ENCODE assay signal across 22 mouse cellular contexts in genomic region chr11:69384979-69385378, GRCm38 (mm10). TPM values are rescaled to one million over a fixed set of nuclear protein-coding genes. Genes with fewer than 3 reads are reported as not detected.
DNase-seq lines count a peak whose midpoint lies in the region; ATAC-seq and TF ChIP-seq lines count a peak whose summit lies in the region.
"Had no signal": no experiment of that assay in that cellular context is flagged by ENCODE, and none has a peak within 500 bp of the region (broad histone marks: within the 10 kb centered on the region; RNA-seq: fewer than 3 reads in every experiment).

No protein-coding gene starts in this region.

- no peak for ATAC-seq in kidney, embryonic 16.5 days (ENCODE audit: low FRiP score, low TSS enrichment)
- ATAC-seq in intestine, embryonic 16.5 days, result peak; percentile 73
- peak; percentile 50; the same call in 1 of the 2 replicates for ATAC-seq in kidney, postnatal 0 days (replicated peaks; ENCODE audit: low FRiP score, low read depth)
- ATAC-seq: CD4-positive, CD25-positive, alpha-beta regulatory T cell, adult 4 months; forebrain, embryonic 16.5 days; hindbrain, postnatal 0 days; liver, embryonic 12.5 days had no signal

- TF ChIP-seq CTCF in kidney, postnatal 0 days (IDR thresholded peaks at IDR 0.05; ENCODE audit: low read depth), result no peak
- no peak for TF ChIP-seq CTCF in small intestine, adult 2 months (IDR thresholded peaks at IDR 0.05; ENCODE audit: extremely low read depth, insufficient read length, insufficient replicate concordance, low read depth, low read length)

- H3K4me3 ChIP-seq in kidney, embryonic 16.5 days (ENCODE audit: low read length), result no peak overlapping the region
- H3K4me3 ChIP-seq in intestine, embryonic 16.5 days (ENCODE audit: low read length), result no peak overlapping the region
- H3K4me3 ChIP-seq in kidney, postnatal 0 days (replicated peaks; ENCODE audit: low read depth, low read length), result no peak overlapping the region
- no peak overlapping the region for H3K4me3 ChIP-seq in small intestine, adult 2 months (ENCODE audit: low read depth, low read length)
- H3K4me3 ChIP-seq: forebrain, embryonic 10.5 days; liver, embryonic 12.5 days; midbrain, embryonic 12.5 days had no signal

- 0 out of 2 replicates have a peak, but pooled peaks cover 1% of the 10 kb centered on the region for H3K4me1 ChIP-seq in kidney, embryonic 16.5 days (ENCODE audit: insufficient read depth, low read length)
- H3K4me1 ChIP-seq in intestine, embryonic 16.5 days (ENCODE audit: control insufficient read depth, insufficient read depth, low read length), result 0 out of 2 replicates have a peak, but pooled peaks cover 2% of the 10 kb centered on the region
- H3K4me1 ChIP-seq in kidney, postnatal 0 days (replicated peaks; ENCODE audit: insufficient read depth, low read length), result no peaks in the 10 kb centered on the region
- H3K4me1 ChIP-seq in small intestine, adult 2 months (ENCODE audit: control insufficient read depth, insufficient read depth, insufficient read length, low read length), result peaks cover 5% of the 10 kb centered on the region; the same call in 1 of the 2 replicates

- no peak overlapping the region for H3K4me2 ChIP-seq in kidney, embryonic 16.5 days (replicated peaks; ENCODE audit: low read depth, low read length)
- H3K4me2 ChIP-seq in intestine, embryonic 16.5 days (ENCODE audit: low read depth, low read length), result no peak overlapping the region
- H3K4me2 ChIP-seq in kidney, postnatal 0 days (ENCODE audit: low read length), result no peak overlapping the region
- H3K4me2 ChIP-seq: liver, embryonic 12.5 days; midbrain, embryonic 12.5 days had no signal

- no peak for TF ChIP-seq POLR2A in small intestine, adult 2 months (IDR thresholded peaks at IDR 0.05; ENCODE audit: low read depth, low read length)

- no peaks in the 10 kb centered on the region for H3K9me3 ChIP-seq in kidney, embryonic 16.5 days (ENCODE audit: low read length)
- H3K9me3 ChIP-seq in intestine, embryonic 16.5 days (ENCODE audit: control insufficient read depth, low read length), result no peaks in the 10 kb centered on the region
- no peaks in the 10 kb centered on the region for H3K9me3 ChIP-seq in kidney, postnatal 0 days (replicated peaks; ENCODE audit: low read length)
- H3K9me3 ChIP-seq: forebrain, embryonic 10.5 days; liver, embryonic 12.5 days; midbrain, embryonic 12.5 days had no signal

- no peak overlapping the region for H3K9ac ChIP-seq in kidney, embryonic 16.5 days (replicated peaks; ENCODE audit: low read length)
- no peak overlapping the region for H3K9ac ChIP-seq in intestine, embryonic 16.5 days (ENCODE audit: low read depth, low read length)
- H3K9ac ChIP-seq in kidney, postnatal 0 days (ENCODE audit: low read depth, low read length), result no peak overlapping the region
- H3K9ac ChIP-seq: liver, embryonic 12.5 days; midbrain, embryonic 12.5 days had no signal

- H3K27me3 ChIP-seq in kidney, embryonic 16.5 days (ENCODE audit: insufficient read depth, low read length), result no peaks in the 10 kb centered on the region
- no peaks in the 10 kb centered on the region for H3K27me3 ChIP-seq in intestine, embryonic 16.5 days (replicated peaks; ENCODE audit: control insufficient read depth, insufficient read depth, low read length)
- no peaks in the 10 kb centered on the region for H3K27me3 ChIP-seq in kidney, postnatal 0 days (ENCODE audit: insufficient read depth, low read length)
- H3K27me3 ChIP-seq in small intestine, adult 2 months (ENCODE audit: control insufficient read depth, insufficient read depth, low read length), result no peaks in the 10 kb centered on the region
- H3K27me3 ChIP-seq: liver, embryonic 12.5 days; midbrain, embryonic 12.5 days had no signal

- 0 out of 2 replicates have a peak, but pooled peaks cover 4% of the 10 kb centered on the region for H3K36me3 ChIP-seq in kidney, embryonic 16.5 days (ENCODE audit: insufficient read depth, low read length)
- no peaks in the 10 kb centered on the region for H3K36me3 ChIP-seq in intestine, embryonic 16.5 days (ENCODE audit: control insufficient read depth, insufficient read depth, low read length)
- H3K36me3 ChIP-seq in kidney, postnatal 0 days (ENCODE audit: insufficient read depth, low read length), result no peaks in the 10 kb centered on the region
- no peaks in the 10 kb centered on the region for H3K36me3 ChIP-seq in small intestine, adult 2 months (ENCODE audit: control insufficient read depth, insufficient read depth, low read length)
- H3K36me3 ChIP-seq: liver, embryonic 12.5 days; midbrain, embryonic 12.5 days had no signal

- intact Hi-C loops in gastrocnemius, postnatal 14 days (cut with DNase I; ENCODE audit: low total_unique reads), result loop anchor here (5.0 kb wide), 1 partner anchor 53 kb away; no protein-coding TSS in a partner anchor

- 67% methylated on average over 6 of the region's 6 CpGs for WGBS in kidney, embryonic 16.5 days
- WGBS in intestine, embryonic 16.5 days, result 76% methylated on average over 6 of the region's 6 CpGs
- 58% methylated on average over 6 of the region's 6 CpGs for WGBS in kidney, postnatal 0 days
- 59% methylated on average over 6 of the region's 6 CpGs for WGBS in small intestine, adult 2 months

- no peak overlapping the region for H3K27ac ChIP-seq in kidney, embryonic 16.5 days (ENCODE audit: low read length)
- peak overlapping the region; percentile 75 for H3K27ac ChIP-seq in intestine, embryonic 16.5 days (ENCODE audit: low read length)
- peak overlapping the region; percentile 47; the same call in 1 of the 2 replicates for H3K27ac ChIP-seq in kidney, postnatal 0 days
- peak overlapping the region; percentile 59; the same call in 1 of the 2 replicates for H3K27ac ChIP-seq in small intestine, adult 2 months (ENCODE audit: insufficient read depth, low read depth, low read length)
- H3K27ac ChIP-seq: forebrain, embryonic 10.5 days; hindbrain, postnatal 0 days; liver, embryonic 12.5 days; midbrain, embryonic 12.5 days had no signal

- DNase-seq in kidney, adult 11 months, result peak; percentile 93
- no peak for DNase-seq in kidney, postnatal 0 days (ENCODE audit: low spot score)
- no peak for DNase-seq in gastrocnemius, postnatal 14 days
- no peak for DNase-seq in gastrocnemius, postnatal 10 days
- DNase-seq: adrenal gland, postnatal 36 days; cerebellum, adult 9-10 months; gastrocnemius, postnatal 25 days; heart, adult 18-20 months; heart, postnatal 36 days; left cerebral cortex, postnatal 4 days; lung, adult 18-20 months; lung, postnatal 14 days; spleen, adult 18-20 months had no signal

RNA-seq across cellular contexts. Expression of gene Naa38, which starts 10.3 kb away (rescaled TPM):
- 142 and 150 TPM in 2 replicates for polyA plus RNA-seq in kidney, embryonic 16.5 days (2015; fragmentation: Nextera tagmentation; extraction: Ambion mirVana)
- 168 and 170 TPM in 2 replicates for polyA plus RNA-seq in intestine, embryonic 16.5 days (2015; fragmentation: Nextera tagmentation; extraction: Ambion mirVana)
- 183 and 198 TPM in 2 replicates for polyA plus RNA-seq in kidney, postnatal 0 days (2015; fragmentation: Nextera tagmentation; extraction: Ambion mirVana)
- polyA plus RNA-seq in small intestine, adult 2 months (2012; rRNA removed), result 129 and 163 TPM in 2 replicates
- 10 to 100 TPM; 79.5 to 87.9 TPM for total RNA-seq in gastrocnemius, postnatal 14 days (2021)
- 10 to 100 TPM; 83.8 to 94.5 TPM for total RNA-seq in gastrocnemius, postnatal 10 days (2021)

RNA-seq across cellular contexts. Expression of gene Cyb5d1, which starts 10.5 kb away (rescaled TPM):
- 34.0 and 37.3 TPM in 2 replicates for polyA plus RNA-seq in kidney, embryonic 16.5 days (2015; fragmentation: Nextera tagmentation; extraction: Ambion mirVana)
- 22.6 and 24.0 TPM in 2 replicates for polyA plus RNA-seq in intestine, embryonic 16.5 days (2015; fragmentation: Nextera tagmentation; extraction: Ambion mirVana)
- 16.6 and 19.8 TPM in 2 replicates for polyA plus RNA-seq in kidney, postnatal 0 days (2015; fragmentation: Nextera tagmentation; extraction: Ambion mirVana)
- 4.3 and 5.3 TPM in 2 replicates for polyA plus RNA-seq in small intestine, adult 2 months (2012; rRNA removed)
- total RNA-seq in gastrocnemius, postnatal 14 days (2021), result 10 to 100 TPM; 19.0 to 20.7 TPM
- 10 to 100 TPM; 18.8 to 22.3 TPM for total RNA-seq in gastrocnemius, postnatal 10 days (2021)

RNA-seq across cellular contexts. Expression of gene Tmem88, which starts 13.1 kb away (rescaled TPM):
- polyA plus RNA-seq in kidney, embryonic 16.5 days (2015; fragmentation: Nextera tagmentation; extraction: Ambion mirVana), result 46.5 and 47.7 TPM in 2 replicates
- 30.8 and 31.0 TPM in 2 replicates for polyA plus RNA-seq in intestine, embryonic 16.5 days (2015; fragmentation: Nextera tagmentation; extraction: Ambion mirVana)
- polyA plus RNA-seq in kidney, postnatal 0 days (2015; fragmentation: Nextera tagmentation; extraction: Ambion mirVana), result 55.5 and 61.3 TPM in 2 replicates
- polyA plus RNA-seq in small intestine, adult 2 months (2012; rRNA removed), result 11.2 and 16.5 TPM in 2 replicates
- total RNA-seq in gastrocnemius, postnatal 14 days (2021), result 10 to 100 TPM; 12.8 to 15.2 TPM
- 10 to 100 TPM; 14.0 to 15.7 TPM for total RNA-seq in gastrocnemius, postnatal 10 days (2021)

RNA-seq across cellular contexts. Expression of gene Chd3, which starts 15.8 kb away (rescaled TPM):
- 58.6 and 67.2 TPM in 2 replicates for polyA plus RNA-seq in kidney, embryonic 16.5 days (2015; fragmentation: Nextera tagmentation; extraction: Ambion mirVana)
- polyA plus RNA-seq in intestine, embryonic 16.5 days (2015; fragmentation: Nextera tagmentation; extraction: Ambion mirVana), result 33.4 and 35.5 TPM in 2 replicates
- polyA plus RNA-seq in kidney, postnatal 0 days (2015; fragmentation: Nextera tagmentation; extraction: Ambion mirVana), result 38.0 and 42.3 TPM in 2 replicates
- polyA plus RNA-seq in small intestine, adult 2 months (2012; rRNA removed), result 86.3 and 240 TPM in 2 replicates
- total RNA-seq in gastrocnemius, postnatal 14 days (2021), result 10 to 100 TPM; 25.5 to 28.7 TPM
- total RNA-seq in gastrocnemius, postnatal 10 days (2021), result 10 to 100 TPM; 39.0 to 59.5 TPM

RNA-seq across cellular contexts. Expression of gene Kdm6b, which starts 28.5 kb away (rescaled TPM):
- polyA plus RNA-seq in kidney, embryonic 16.5 days (2015; fragmentation: Nextera tagmentation; extraction: Ambion mirVana), result 26.0 and 31.3 TPM in 2 replicates
- 17.6 and 18.8 TPM in 2 replicates for polyA plus RNA-seq in intestine, embryonic 16.5 days (2015; fragmentation: Nextera tagmentation; extraction: Ambion mirVana)
- 23.2 and 26.8 TPM in 2 replicates for polyA plus RNA-seq in kidney, postnatal 0 days (2015; fragmentation: Nextera tagmentation; extraction: Ambion mirVana)
- polyA plus RNA-seq in small intestine, adult 2 months (2012; rRNA removed), result 13.5 and 35.4 TPM in 2 replicates
- 10 to 100 TPM; 30.3 to 31.4 TPM for total RNA-seq in gastrocnemius, postnatal 14 days (2021)
- total RNA-seq in gastrocnemius, postnatal 10 days (2021), result 10 to 100 TPM; 35.9 to 47.5 TPM
